Mouse (Mus musculus) midbrain, embryonic 11.5 days (tissue): ENCODE data around the gene 1700001J03Rik. TPM values are rescaled to one million over a fixed set of nuclear protein-coding genes. Genes with fewer than 3 reads are reported as not detected.
"Not testable (repeated sequence)": the region's sequence is repeated elsewhere in the genome, so short reads cannot be mapped to it uniquely, and the experiment has no call there.

Experiments used
- ATAC-seq: fragments of 200-750 bp; cut with Nextera tagmentation; 2 replicates; pipeline ENCODE4 v1.8.0; 2017; ENCODE audit warnings: moderate TSS enrichment, moderate library complexity; ENCODE audit not compliant: low FRiP score
- DNase-seq: peaks from one replicate; pipeline ENCODE4 v3.0.0; 2015; ENCODE audit warnings: low spot score; ENCODE audit errors: missing footprints
- H3K27ac ChIP-seq: fragments of 300-500 bp; sonication (generic); 2 replicates; pipeline ENCODE4 v1.5.1; 2014; ENCODE audit warnings: low read depth, low read length
- H3K27me3 ChIP-seq: fragments of 300-500 bp; sonication (generic); 2 replicates; pipeline ENCODE4 v1.6.1; 2014; ENCODE audit warnings: mild to moderate bottlenecking, low read length, moderate library complexity, mixed read lengths; ENCODE audit not compliant: control insufficient read depth, insufficient read depth
- H3K36me3 ChIP-seq: fragments of 300-500 bp; sonication (generic); 2 replicates; pipeline ENCODE4 v1.6.1; 2014; ENCODE audit warnings: mild to moderate bottlenecking, low read length, moderate library complexity, mixed read lengths; ENCODE audit not compliant: control insufficient read depth, insufficient read depth
- H3K4me1 ChIP-seq: fragments of 300-500 bp; sonication (generic); 2 replicates; pipeline ENCODE4 v1.6.1; 2014; ENCODE audit warnings: low read length; ENCODE audit not compliant: control insufficient read depth, insufficient read depth
- H3K4me2 ChIP-seq: fragments of 300-500 bp; sonication (generic); 2 replicates; pipeline ENCODE4 v1.6.1; 2014; ENCODE audit warnings: mild to moderate bottlenecking, moderate library complexity
- H3K4me3 ChIP-seq: fragments of 300-500 bp; sonication (generic); 2 replicates; pipeline ENCODE4 v1.5.1; 2014; ENCODE audit warnings: low read depth, low read length
- H3K9ac ChIP-seq: fragments of 300-500 bp; sonication (generic); 2 replicates; pipeline ENCODE4 v1.6.1; 2014; ENCODE audit warnings: low read length
- H3K9me3 ChIP-seq: fragments of 300-500 bp; sonication (generic); 2 replicates; pipeline ENCODE4 v1.6.1; 2016; ENCODE audit warnings: low read length; ENCODE audit not compliant: control insufficient read depth
- WGBS: fragments of 180-500 bp; shearing (Covaris S2); extraction: QIAGEN DNeasy Blood & Tissue Kit; methylation state at CpG from one replicate; pipeline ENCODE4 v1.1.7; 2014; 5-methylcytosine and 5-hydroxymethylcytosine counted together
- polyA plus RNA-seq: library from polyadenylated mRNA; unstranded; fragments of >200 nt; fragmentation: Nextera tagmentation; extraction: Ambion mirVana; gene quantifications from 2 replicates; pipeline ENCODE4 v1.2.1, GENCODE M21; 2014

The 1700001J03Rik gene
- not detected in 2 replicates for polyA plus RNA-seq

DNA sequence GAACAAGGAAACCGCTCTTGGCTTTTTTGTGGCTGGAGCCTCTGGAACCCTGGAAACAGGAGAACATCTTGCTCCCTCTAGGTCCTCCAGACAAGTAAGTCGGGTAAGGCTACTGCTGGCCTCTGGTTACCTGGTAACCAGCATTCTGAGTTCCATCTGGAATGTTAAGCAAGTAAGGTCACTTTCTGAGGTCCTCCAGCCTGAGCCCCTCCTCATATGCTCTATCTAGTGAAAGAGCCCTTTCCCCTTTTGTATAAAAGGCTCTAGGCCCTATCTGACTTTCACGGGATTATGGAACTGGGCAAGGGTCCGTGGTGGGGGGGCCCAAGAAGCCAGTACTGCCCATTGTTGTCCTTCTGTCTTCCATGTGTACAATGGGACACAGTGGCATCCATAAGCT, at the start of gene 1700001J03Rik:
TSS of gene 1700001J03Rik (minus strand) at position 101 of the 400 bp plus-strand sequence.
- DNase-seq, H3K27me3 ChIP-seq, H3K9ac ChIP-seq, H3K4me2 ChIP-seq, H3K4me3 ChIP-seq, ATAC-seq, H3K27ac ChIP-seq, H3K9me3 ChIP-seq, H3K36me3 ChIP-seq, H3K4me1 ChIP-seq: not testable (repeated sequence)
- WGBS = 80% methylated on average over 4 of the region's 4 CpGs

DNA sequence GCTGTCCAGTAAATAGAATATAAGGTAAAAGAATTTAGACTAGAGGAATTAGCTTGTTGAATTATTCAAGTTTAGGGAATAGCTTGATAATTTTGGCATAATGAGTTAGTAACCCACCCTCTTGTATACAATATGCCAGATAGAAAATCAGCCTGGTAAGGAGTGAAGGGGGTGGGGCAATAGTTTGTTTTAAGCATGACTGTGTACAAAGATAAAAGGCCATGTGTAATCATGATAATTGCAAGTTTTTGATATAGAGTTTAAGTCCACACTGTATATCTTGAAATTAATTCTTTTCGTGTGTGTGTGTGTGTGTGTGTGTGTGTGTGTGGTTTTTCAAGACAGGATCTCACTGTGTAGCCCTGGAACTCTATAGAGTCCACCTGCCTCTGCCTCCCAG, 49.2 kb upstream of the 1700001J03Rik start:
- H3K4me3 ChIP-seq = no peak overlapping the region
- no peaks in the 10 kb centered on the region for H3K27me3 ChIP-seq
- H3K9me3 ChIP-seq = no peaks in the 10 kb centered on the region
- H3K4me2 ChIP-seq = no peak overlapping the region
- 96% methylated on average over 1 of the region's 1 CpGs for WGBS
- no peak overlapping the region for H3K9ac ChIP-seq
- no peaks in the 10 kb centered on the region for H3K36me3 ChIP-seq
- ATAC-seq (no peak), DNase-seq (no peak)
- peaks cover 8% of the 10 kb centered on the region for H3K4me1 ChIP-seq
- H3K27ac ChIP-seq = no peak overlapping the region

DNA sequence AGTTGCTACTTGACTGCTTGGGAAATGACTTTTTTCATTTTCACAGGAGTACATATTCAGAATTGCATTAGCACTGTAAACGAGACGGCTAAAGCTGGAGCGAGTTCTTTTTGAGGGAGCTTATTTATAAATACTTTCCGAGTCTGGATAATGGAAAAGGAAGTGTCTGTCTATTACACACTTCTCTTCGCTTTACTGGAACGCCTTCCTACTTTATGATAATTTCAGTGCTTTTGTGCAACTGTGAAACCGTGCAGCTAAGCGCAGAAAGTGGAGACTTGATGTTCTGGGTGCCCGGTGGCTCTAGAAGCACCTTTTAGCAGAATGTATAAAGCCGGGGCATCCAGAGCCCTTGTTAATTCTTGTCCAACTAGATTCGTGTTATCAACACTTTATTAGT, 47.7 kb upstream of the 1700001J03Rik start:
- 80% methylated on average over 11 of the region's 11 CpGs for WGBS
- H3K9ac ChIP-seq = peak overlapping the region; percentile 43; the same call in 1 of the 2 replicates

DNA sequence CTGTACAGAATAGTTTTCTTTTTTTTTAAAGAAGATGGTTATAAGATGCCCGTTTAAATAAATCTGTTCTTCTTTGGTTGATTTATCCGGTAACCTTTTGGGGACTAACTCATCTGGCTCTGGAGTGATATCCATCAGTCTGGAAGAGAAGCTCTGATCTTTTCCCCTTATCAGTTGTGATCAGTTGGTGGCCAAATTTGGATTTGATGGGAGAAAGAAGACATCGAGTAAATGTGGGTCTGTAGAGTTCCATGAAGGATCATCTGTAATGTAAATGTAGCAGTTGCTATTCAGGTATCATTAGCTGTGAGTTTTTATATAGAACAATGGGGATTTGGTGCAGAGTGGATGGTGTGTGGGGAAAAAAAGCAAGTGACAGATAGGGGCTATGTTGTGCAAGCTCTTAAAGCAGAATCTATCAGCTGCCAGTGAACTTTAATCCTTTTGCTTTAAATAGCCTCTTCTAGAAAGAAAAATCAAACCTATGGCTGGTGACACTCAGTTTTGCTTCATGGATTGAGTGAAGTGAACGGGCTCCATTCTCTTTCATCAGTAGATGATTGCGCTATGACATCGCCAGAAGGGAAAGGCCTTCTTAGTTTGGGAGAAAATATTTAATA, 47.1 kb upstream of the 1700001J03Rik start:
- Histone ChIP-seq H3K9me3 (no peaks in the 10 kb centered on the region), H3K27me3 (no peaks in the 10 kb centered on the region), H3K36me3 (no peaks in the 10 kb centered on the region), H3K9ac (peak overlapping the region; percentile 86), H3K4me2 (peak overlapping the region; percentile 72), H3K4me1 (peaks cover 8% of the 10 kb centered on the region), H3K27ac (no peak overlapping the region), H3K4me3 (peak overlapping the region; percentile 78)
- DNase-seq (no peak), ATAC-seq (no peak)
- 40% methylated on average over 6 of the region's 6 CpGs for WGBS

More for the DNA sequence above, 47.7 kb upstream of the 1700001J03Rik start:
- peak overlapping the region; percentile 78 for H3K4me3 ChIP-seq
- peaks cover 8% of the 10 kb centered on the region for H3K4me1 ChIP-seq
- DNase-seq (no peak), ATAC-seq (no peak)
- H3K27me3 ChIP-seq = no peaks in the 10 kb centered on the region
- H3K9me3 ChIP-seq = no peaks in the 10 kb centered on the region
- no peak overlapping the region for H3K27ac ChIP-seq
- H3K4me2 ChIP-seq = peak overlapping the region; percentile 72
- H3K36me3 ChIP-seq = no peaks in the 10 kb centered on the region

DNA sequence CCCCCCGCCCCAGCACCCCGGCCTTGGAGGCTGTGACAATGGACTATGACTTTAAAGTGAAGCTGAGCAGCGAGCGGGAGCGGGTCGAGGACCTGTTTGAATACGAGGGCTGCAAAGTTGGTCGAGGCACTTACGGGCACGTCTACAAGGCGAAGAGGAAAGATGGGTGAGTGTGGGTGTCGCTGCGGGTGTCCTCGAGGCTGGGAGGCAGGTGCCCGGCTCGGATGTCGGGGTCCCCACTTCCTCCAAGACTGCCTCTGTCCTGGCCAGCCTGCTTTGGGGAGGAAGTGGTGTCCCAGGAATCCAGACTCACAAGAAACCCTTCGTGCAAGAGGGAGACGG, 46.5 kb upstream of the 1700001J03Rik start:
- Histone ChIP-seq H3K27ac (peak overlapping the region; percentile 96; the same call in 1 of the 2 replicates), H3K4me3 (peak overlapping the region; percentile 78), H3K36me3 (no peaks in the 10 kb centered on the region), H3K27me3 (no peaks in the 10 kb centered on the region), H3K4me1 (peaks cover 8% of the 10 kb centered on the region), H3K9ac (peak overlapping the region; percentile 86), H3K4me2 (peak overlapping the region; percentile 72), H3K9me3 (no peaks in the 10 kb centered on the region)
- peak; percentile 14 for ATAC-seq
- peak; percentile 91 for DNase-seq
- WGBS = under 1% methylated on average over 19 of the region's 19 CpGs

DNA sequence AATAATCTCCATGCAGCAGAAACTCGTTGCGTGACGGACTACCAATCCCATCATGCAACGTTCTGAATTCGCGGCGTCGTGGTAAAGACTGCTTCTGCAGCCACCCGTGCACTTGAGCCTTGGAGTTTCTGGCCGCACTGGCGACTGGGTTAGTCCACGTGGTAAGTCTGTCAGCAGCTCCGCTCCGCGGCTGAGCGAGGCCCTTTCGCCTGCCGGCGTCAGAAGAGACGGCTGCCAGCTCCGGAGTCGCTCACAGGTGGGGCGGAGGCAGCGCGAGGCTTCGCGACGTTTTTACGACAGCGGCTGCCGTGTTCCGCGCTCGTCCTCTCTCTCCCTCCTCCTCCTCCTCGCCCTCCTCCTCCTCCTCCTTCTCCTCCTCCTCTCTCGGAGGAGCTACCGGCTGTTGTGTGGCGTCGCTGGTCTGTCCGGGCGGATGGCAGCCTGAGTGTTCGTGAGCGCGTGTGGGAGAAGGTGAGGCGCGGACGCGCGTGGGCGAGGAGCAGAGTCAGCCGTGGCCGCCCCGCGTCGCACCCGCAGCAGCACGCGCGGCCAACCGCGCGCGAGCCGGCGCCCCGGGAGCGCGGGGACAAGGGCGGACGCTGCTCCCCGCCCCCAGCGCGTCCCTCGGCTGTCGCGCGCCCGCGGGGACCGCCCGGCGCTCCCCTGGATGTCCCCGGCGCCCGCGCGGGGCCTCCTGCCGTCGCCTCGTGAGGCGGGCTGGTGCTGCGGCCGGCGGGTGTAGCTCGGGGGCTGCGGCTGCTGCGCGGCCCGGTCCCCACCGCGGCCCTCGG, 46.0 kb upstream of the 1700001J03Rik start, which contains the start of gene Cdk8:
TSS of gene Cdk8 (plus strand) at position 367 of the 791 bp plus-strand sequence.
- peak within 1 kb of the TSS; percentile 86 for H3K9ac ChIP-seq
- no peaks in the 10 kb centered on the region for H3K9me3 ChIP-seq
- WGBS = under 1% methylated on average over 75 of the region's 102 CpGs
- H3K4me3 ChIP-seq = peak within 1 kb of the TSS; percentile 78
- peak within 1 kb of the TSS; percentile 72 for H3K4me2 ChIP-seq
- H3K36me3 ChIP-seq = no peaks in the 10 kb centered on the region
- DNase-seq = peak; percentile 100
- H3K4me1 ChIP-seq = peaks cover 8% of the 10 kb centered on the region
- H3K27ac ChIP-seq = peak within 1 kb of the TSS; percentile 96
- no peaks in the 10 kb centered on the region for H3K27me3 ChIP-seq
- ATAC-seq = peak; percentile 90

DNA sequence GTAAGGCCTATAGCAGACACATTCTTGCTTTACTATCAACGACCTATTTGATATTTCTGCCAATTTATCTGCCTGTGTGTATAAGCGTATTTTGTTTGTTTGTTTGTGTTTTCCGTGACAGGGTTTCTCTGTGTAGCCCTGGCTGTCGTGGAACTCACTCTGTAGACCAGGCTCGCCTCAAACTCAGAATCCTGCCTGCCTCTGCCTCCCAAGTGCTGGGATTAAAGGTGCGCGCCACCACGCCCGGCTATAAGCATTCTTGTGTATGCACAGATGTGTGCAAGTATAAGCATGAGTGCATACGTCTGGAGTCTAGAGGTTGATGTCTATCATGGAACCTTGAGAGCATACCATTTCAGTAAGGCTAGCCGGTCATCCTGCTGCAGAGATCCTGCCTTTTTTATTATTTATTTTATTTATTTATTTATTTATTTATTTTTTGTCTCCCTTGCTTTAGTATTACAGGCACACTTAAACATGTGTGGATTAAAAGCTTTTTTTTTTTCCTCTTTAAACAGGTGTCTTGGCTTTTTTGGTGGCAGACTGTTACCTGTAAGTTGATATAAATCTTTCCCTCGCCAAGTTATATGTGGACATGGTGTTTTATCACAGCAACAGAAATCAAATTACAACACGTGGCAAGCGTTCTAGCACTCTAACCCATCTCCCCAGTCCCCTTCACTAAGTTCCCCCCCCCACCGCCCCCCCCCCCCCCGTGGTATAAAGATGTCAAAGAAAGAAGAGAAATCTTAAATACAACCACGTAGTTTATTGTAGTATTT, 45.0 kb upstream of the 1700001J03Rik start:
- peak overlapping the region; percentile 45 for H3K4me2 ChIP-seq
- H3K4me3 ChIP-seq = peak overlapping the region; percentile 78
- H3K9ac ChIP-seq = peak overlapping the region; percentile 86
- no peaks in the 10 kb centered on the region for H3K36me3 ChIP-seq
- ATAC-seq = peak; percentile 4; the same call in 1 of the 2 replicates
- no peaks in the 10 kb centered on the region for H3K27me3 ChIP-seq
- WGBS = 59% methylated on average over 17 of the region's 17 CpGs
- H3K9me3 ChIP-seq = no peaks in the 10 kb centered on the region
- DNase-seq = no peak
- H3K4me1 ChIP-seq = peaks cover 8% of the 10 kb centered on the region
- no peak overlapping the region for H3K27ac ChIP-seq

DNA sequence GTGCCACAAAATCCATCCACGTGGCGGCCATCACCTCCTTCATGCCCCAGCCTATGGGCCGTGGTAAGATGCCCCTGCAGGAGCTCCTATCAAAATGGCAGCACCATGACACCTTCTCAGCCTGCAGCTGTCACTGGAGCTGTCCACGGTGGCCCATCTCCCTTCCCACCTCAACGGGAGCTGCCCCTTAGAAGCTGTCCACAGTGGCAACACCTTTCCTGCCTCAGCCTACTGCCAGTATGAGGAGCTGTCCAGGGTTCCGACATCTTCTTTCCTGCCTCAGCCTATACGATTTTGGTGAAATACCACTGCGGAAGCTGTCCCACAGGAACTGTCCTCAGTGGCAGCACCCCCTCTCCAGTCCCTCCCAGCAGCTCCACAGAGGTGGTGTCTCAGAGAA, 42.4 kb upstream of the 1700001J03Rik start:
- ATAC-seq = no peak
- WGBS = 89% methylated on average over 8 of the region's 8 CpGs

More for the DNA sequence above, 42.4 kb upstream of the 1700001J03Rik start:
- Histone ChIP-seq H3K4me1 (peaks cover 3% of the 10 kb centered on the region), H3K9me3 (no peaks in the 10 kb centered on the region), H3K4me2 (no peak overlapping the region), H3K27ac (no peak overlapping the region), H3K4me3 (no peak overlapping the region), H3K27me3 (no peaks in the 10 kb centered on the region), H3K36me3 (no peaks in the 10 kb centered on the region), H3K9ac (no peak overlapping the region)
- no peak for DNase-seq
